Mouse (Mus musculus) heart, embryonic 16.5 days (tissue): Measurements from ENCODE around the gene Gsx2. TPM values are rescaled to one million over a fixed set of nuclear protein-coding genes. Genes with fewer than 3 reads are reported as not detected.

ENCODE experiments used
- ATAC-seq: fragments of 200-750 bp; cut with Nextera tagmentation; replicated peaks from 2 replicates; pipeline ENCODE4 v1.8.0; 2017; ENCODE audit warnings: moderate number of reproducible peaks; ENCODE audit not compliant: insufficient read depth, low FRiP score; ENCODE audit errors: extremely low read depth
- H3K27ac ChIP-seq: fragments of 300-500 bp; sonication (generic); 2 replicates; pipeline ENCODE4 v1.5.1; 2014; ENCODE audit warnings: mild to moderate bottlenecking, low read length, control low read depth, moderate library complexity
- H3K27me3 ChIP-seq: fragments of 300-500 bp; sonication (generic); 2 replicates; pipeline ENCODE4 v1.6.1; 2014; ENCODE audit warnings: low read length, mixed read lengths; ENCODE audit not compliant: control insufficient read depth, insufficient read depth
- H3K36me3 ChIP-seq: fragments of 300-500 bp; sonication (generic); 2 replicates; pipeline ENCODE4 v1.6.1; 2014; ENCODE audit not compliant: control insufficient read depth, insufficient read depth
- H3K4me1 ChIP-seq: fragments of 300-500 bp; sonication (generic); 2 replicates; pipeline ENCODE4 v1.6.1; 2014; ENCODE audit warnings: low read length, mixed read lengths; ENCODE audit not compliant: control insufficient read depth, insufficient read depth
- H3K4me2 ChIP-seq: fragments of 300-500 bp; sonication (generic); 2 replicates; pipeline ENCODE4 v1.6.1; 2014; ENCODE audit warnings: low read depth, mild to moderate bottlenecking, control low read depth, low read length
- H3K4me3 ChIP-seq: fragments of 300-500 bp; sonication (generic); 2 replicates; pipeline ENCODE4 v1.5.1; 2014; ENCODE audit warnings: mild to moderate bottlenecking, control low read depth, low read length
- H3K9ac ChIP-seq: fragments of 300-500 bp; sonication (generic); 2 replicates; pipeline ENCODE4 v1.6.1; 2014; ENCODE audit warnings: low read length, control low read depth
- H3K9me3 ChIP-seq: fragments of 300-500 bp; sonication (generic); replicated peaks from 2 replicates; pipeline ENCODE4 v1.6.1; 2016; ENCODE audit warnings: low read length; ENCODE audit not compliant: control insufficient read depth
- WGBS: fragments of 180-500 bp; shearing (Covaris S2); extraction: QIAGEN DNeasy Blood & Tissue Kit; methylation state at CpG from one replicate; pipeline ENCODE4 v1.1.7; 2014; 5-methylcytosine and 5-hydroxymethylcytosine counted together
- polyA plus RNA-seq: library from polyadenylated mRNA; unstranded; fragments of >200 nt; fragmentation: Nextera tagmentation; extraction: Ambion mirVana; gene quantifications from 2 replicates; pipeline ENCODE4 v1.2.1, GENCODE M21; 2015

Gsx2 gene
- polyA plus RNA-seq, 1 experiment from 2014 or later: not detected

GRCm38 (mm10) chr5:75051109-75051508 lies 24.3 kb upstream of the Gsx2 start:
- no peaks in the 10 kb centered on the region; the same call in 1 of the 2 replicates for H3K27me3 ChIP-seq
- H3K36me3 ChIP-seq: no peaks in the 10 kb centered on the region
- H3K4me3 ChIP-seq: no peak overlapping the region
- no peaks in the 10 kb centered on the region for H3K9me3 ChIP-seq
- no peak overlapping the region for H3K4me2 ChIP-seq
- no peak for ATAC-seq
- 62% methylated on average over 4 of the region's 4 CpGs for WGBS
- H3K27ac ChIP-seq: no peak overlapping the region
- no peaks in the 10 kb centered on the region for H3K4me1 ChIP-seq
- H3K9ac ChIP-seq: no peak overlapping the region

GRCm38 (mm10) chr5:75063177-75063576 lies 12.2 kb upstream of the Gsx2 start:
- Histone ChIP-seq H3K36me3 (no peaks in the 10 kb centered on the region), H3K9me3 (peaks cover 3% of the 10 kb centered on the region; the same call in 1 of the 2 replicates), H3K4me2 (no peak overlapping the region), H3K9ac (no peak overlapping the region), H3K27me3 (peaks cover 14% of the 10 kb centered on the region), H3K4me1 (peaks cover 5% of the 10 kb centered on the region), H3K4me3 (no peak overlapping the region), H3K27ac (no peak overlapping the region)
- ATAC-seq: no peak
- WGBS: 28% methylated on average over 4 of the region's 4 CpGs

- H3K9me3 ChIP-seq: peaks cover 3% of the 10 kb centered on the region; the same call in 1 of the 2 replicates
- H3K27ac ChIP-seq: no peak overlapping the region
- H3K36me3 ChIP-seq: no peaks in the 10 kb centered on the region
- 0 out of 2 replicates have a peak, but pooled peaks have one; percentile 6 for ATAC-seq
- peak overlapping the region; percentile 60 for H3K4me3 ChIP-seq
- H3K4me2 ChIP-seq: peak overlapping the region; percentile 90
- H3K4me1 ChIP-seq: peaks cover 8% of the 10 kb centered on the region
- peaks cover 46% of the 10 kb centered on the region for H3K27me3 ChIP-seq
- H3K9ac ChIP-seq: peak overlapping the region; percentile 41; the same call in 1 of the 2 replicates
- WGBS: 9% methylated on average over 8 of the region's 10 CpGs
Observed at GRCm38 (mm10) chr5:75066715-75067114, 8.7 kb upstream of the Gsx2 start.

- H3K9me3 ChIP-seq: peaks cover 3% of the 10 kb centered on the region; the same call in 1 of the 2 replicates
- no peak overlapping the region for H3K27ac ChIP-seq
- peak; percentile 55; the same call in 1 of the 2 replicates for ATAC-seq
- peak overlapping the region; percentile 90 for H3K4me2 ChIP-seq
- H3K4me1 ChIP-seq: peaks cover 8% of the 10 kb centered on the region
- H3K27me3 ChIP-seq: peaks cover 52% of the 10 kb centered on the region
- peak overlapping the region; percentile 60 for H3K4me3 ChIP-seq
- no peaks in the 10 kb centered on the region for H3K36me3 ChIP-seq
- under 1% methylated on average over 30 of the region's 30 CpGs for WGBS
- H3K9ac ChIP-seq: peak overlapping the region; percentile 41
Observed at GRCm38 (mm10) chr5:75067125-75067756, 8.2 kb upstream of the Gsx2 start.

GRCm38 (mm10) chr5:75070132-75070531 lies 5.3 kb upstream of the Gsx2 start:
- peaks cover 81% of the 10 kb centered on the region for H3K27me3 ChIP-seq
- WGBS: 9% methylated on average over 13 of the region's 13 CpGs
- H3K9me3 ChIP-seq: peaks cover 2% of the 10 kb centered on the region; the same call in 1 of the 2 replicates
- peaks cover 8% of the 10 kb centered on the region for H3K4me1 ChIP-seq
- H3K36me3 ChIP-seq: no peaks in the 10 kb centered on the region
- ATAC-seq: no peak
- no peak overlapping the region for H3K27ac ChIP-seq
- no peak overlapping the region for H3K4me2 ChIP-seq
- no peak overlapping the region for H3K9ac ChIP-seq
- H3K4me3 ChIP-seq: no peak overlapping the region

GRCm38 (mm10) chr5:75070656-75071375 lies 4.6 kb upstream of the Gsx2 start:
- H3K27ac ChIP-seq: no peak overlapping the region
- no peaks in the 10 kb centered on the region for H3K36me3 ChIP-seq
- no peak for ATAC-seq
- peaks cover 11% of the 10 kb centered on the region for H3K4me1 ChIP-seq
- H3K9ac ChIP-seq: no peak overlapping the region
- peak overlapping the region; percentile 23 for H3K4me2 ChIP-seq
- H3K4me3 ChIP-seq: no peak overlapping the region
- WGBS: 4% methylated on average over 23 of the region's 23 CpGs
- peaks cover 87% of the 10 kb centered on the region for H3K27me3 ChIP-seq
- no peaks in the 10 kb centered on the region for H3K9me3 ChIP-seq

GRCm38 (mm10) chr5:75071951-75072350 lies 3.5 kb upstream of the Gsx2 start:
- 3% methylated on average over 10 of the region's 10 CpGs for WGBS
- no peak overlapping the region for H3K4me2 ChIP-seq
- no peak for ATAC-seq
- H3K9me3 ChIP-seq: no peaks in the 10 kb centered on the region
- H3K4me1 ChIP-seq: peaks cover 12% of the 10 kb centered on the region
- H3K27ac ChIP-seq: no peak overlapping the region
- H3K36me3 ChIP-seq: no peaks in the 10 kb centered on the region
- H3K27me3 ChIP-seq: peaks cover 96% of the 10 kb centered on the region
- no peak overlapping the region for H3K9ac ChIP-seq
- no peak overlapping the region for H3K4me3 ChIP-seq

GRCm38 (mm10) chr5:75072532-75072931 lies 2.9 kb upstream of the Gsx2 start:
- no peak overlapping the region for H3K4me3 ChIP-seq
- 8% methylated on average over 4 of the region's 4 CpGs for WGBS
- H3K4me1 ChIP-seq: peaks cover 10% of the 10 kb centered on the region
- no peak overlapping the region for H3K9ac ChIP-seq
- no peak overlapping the region for H3K27ac ChIP-seq
- peaks cover 96% of the 10 kb centered on the region for H3K27me3 ChIP-seq
- no peak overlapping the region for H3K4me2 ChIP-seq
- no peak for ATAC-seq
- no peaks in the 10 kb centered on the region for H3K9me3 ChIP-seq
- no peaks in the 10 kb centered on the region for H3K36me3 ChIP-seq

- no peak overlapping the region for H3K4me2 ChIP-seq
- peaks cover 96% of the 10 kb centered on the region for H3K27me3 ChIP-seq
- H3K4me3 ChIP-seq: no peak overlapping the region
- no peaks in the 10 kb centered on the region for H3K36me3 ChIP-seq
- WGBS: 29% methylated on average over 1 of the region's 1 CpGs
- H3K9ac ChIP-seq: no peak overlapping the region
- H3K4me1 ChIP-seq: peaks cover 10% of the 10 kb centered on the region
- H3K9me3 ChIP-seq: no peaks in the 10 kb centered on the region
- no peak overlapping the region for H3K27ac ChIP-seq
- no peak for ATAC-seq
Observed at GRCm38 (mm10) chr5:75073167-75073566, 2.2 kb upstream of the Gsx2 start.
